Mouse (Mus musculus) urinary bladder, postnatal 36 days (tissue): ENCODE data around the gene Ttyh3.

ENCODE experiments used
- DNase-seq, 2 experiments: peaks; one replicate each; pipeline ENCODE4 v3.0.0; 2022; ENCODE audit warnings: low spot score in 2 of 2, mixed read lengths in 1 of 2

The Ttyh3 gene

GRCm38 (mm10) chr5:140648519-140649100 is at the start of gene Ttyh3:
Ttyh3 (minus strand) TSS chr5:140649031.
- peak in 1 of 2 experiments; percentile 30 for DNase-seq

GRCm38 (mm10) chr5:140695987-140696386 is 47.2 kb upstream of the Ttyh3 start:
- DNase-seq, result no peak

DNA sequence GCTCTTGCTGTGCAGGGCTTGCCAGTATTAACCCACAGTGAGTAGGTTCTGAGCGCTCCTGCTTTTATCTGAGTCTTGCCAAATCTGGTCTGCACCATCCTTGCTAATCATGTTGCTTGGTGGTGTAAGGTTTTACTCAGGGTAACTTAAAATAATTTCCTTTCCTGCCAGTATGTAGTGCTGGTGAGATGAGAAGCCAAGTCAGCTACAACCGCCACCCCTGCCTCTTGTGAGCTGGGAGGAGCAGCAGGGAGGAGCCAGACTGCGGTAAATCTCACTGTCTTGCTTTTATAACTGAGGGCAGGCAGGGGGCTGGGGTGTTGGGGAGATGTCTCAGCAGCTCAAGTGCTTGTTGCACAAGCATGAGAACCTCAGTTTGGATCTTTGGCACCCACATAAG is 39.6 kb upstream of the Ttyh3 start:
- no peak for DNase-seq

- DNase-seq, result no peak
Observed at GRCm38 (mm10) chr5:140684343-140685148, 35.7 kb upstream of the Ttyh3 start.

GRCm38 (mm10) chr5:140682113-140682512 is 33.3 kb upstream of the Ttyh3 start:
- DNase-seq, result no peak

- no peak for DNase-seq
Observed at GRCm38 (mm10) chr5:140680950-140681349, 32.1 kb upstream of the Ttyh3 start.

DNA sequence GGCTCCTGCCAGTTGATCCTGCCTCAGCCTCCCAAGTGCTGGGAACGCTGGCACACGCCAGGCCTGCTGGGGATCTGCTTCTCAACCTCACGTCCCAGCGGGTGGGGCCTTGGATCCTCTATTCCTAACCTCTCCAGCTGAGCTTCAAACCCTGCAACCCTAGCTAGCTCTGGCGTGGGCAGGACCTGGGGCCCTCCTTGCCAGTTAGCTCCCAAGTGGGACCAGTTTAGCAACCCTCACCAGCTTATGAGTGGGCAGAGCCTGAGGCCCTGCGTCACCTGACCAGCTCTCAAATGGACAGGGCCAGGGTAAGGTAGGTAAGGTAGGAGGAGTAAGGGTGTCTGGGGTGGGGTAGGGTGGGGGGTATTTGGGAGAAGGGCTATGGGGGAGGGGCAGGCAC is 31.2 kb upstream of the Ttyh3 start:
- no peak for DNase-seq

GRCm38 (mm10) chr5:140677137-140677536 is 28.3 kb upstream of the Ttyh3 start:
- no peak for DNase-seq

- DNase-seq, result no peak
Observed at GRCm38 (mm10) chr5:140675640-140676039, 26.8 kb upstream of the Ttyh3 start.

DNA sequence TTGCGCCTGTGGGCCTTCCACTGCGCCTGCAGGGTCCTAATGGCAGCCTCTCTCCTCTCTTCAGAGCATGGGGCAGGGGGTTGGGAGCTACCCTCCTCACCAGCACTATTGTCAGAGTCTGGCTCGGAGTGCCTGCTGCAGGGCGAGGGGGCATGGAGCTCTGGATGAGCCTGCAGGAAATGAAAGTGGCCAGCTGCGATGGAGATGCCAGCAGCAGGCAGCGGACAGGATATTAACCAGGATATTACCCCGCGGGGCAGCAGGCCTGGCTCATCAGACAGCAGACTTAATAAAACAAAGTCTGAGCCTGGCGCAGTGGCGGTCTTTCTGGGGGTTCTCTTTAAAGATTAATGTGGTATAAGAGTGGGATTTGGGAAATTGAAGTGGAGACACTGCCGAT is 26.2 kb upstream of the Ttyh3 start:
- no peak for DNase-seq

- no peak for DNase-seq
Observed at GRCm38 (mm10) chr5:140674036-140674435, 25.2 kb upstream of the Ttyh3 start.

DNA sequence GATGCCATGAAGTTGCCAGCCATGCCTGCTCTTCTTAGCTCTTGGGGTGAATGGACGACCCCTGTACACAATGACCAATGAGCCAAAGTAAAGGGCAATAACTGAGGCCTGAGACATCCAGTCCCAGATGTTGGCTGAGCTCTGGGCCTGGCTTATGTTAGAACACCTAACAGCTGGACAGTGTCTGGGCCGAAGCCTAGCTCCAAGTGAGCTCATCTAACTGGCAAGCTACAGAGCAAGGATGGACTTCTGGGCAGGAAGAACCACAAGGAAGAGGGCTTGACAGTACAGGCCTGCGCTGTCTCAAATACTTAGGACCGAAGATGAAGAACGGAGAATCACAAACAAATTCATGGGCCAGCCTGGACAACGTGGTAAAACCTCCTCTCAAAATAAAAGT is 23.8 kb upstream of the Ttyh3 start:
- DNase-seq, result peak in 1 of 2 experiments; percentile 40

DNA sequence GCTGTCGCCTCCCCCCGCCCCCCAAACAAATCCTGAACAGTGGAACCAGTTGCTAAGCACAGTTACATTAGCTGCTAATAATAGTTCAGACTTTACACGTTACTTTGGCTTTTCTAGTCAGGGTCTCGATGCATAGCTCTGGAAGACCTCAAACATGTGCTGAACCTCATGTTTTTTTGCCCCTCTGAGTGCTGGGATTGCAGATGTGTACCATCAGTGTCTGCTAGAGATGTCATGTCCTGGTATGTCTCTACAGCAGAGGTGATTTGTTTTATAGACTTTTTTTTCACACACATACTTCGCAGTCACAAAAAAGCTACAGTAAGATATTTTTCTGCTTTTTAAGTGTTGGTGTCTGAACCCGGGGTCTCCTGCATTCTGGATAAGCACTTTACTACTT is 23.3 kb upstream of the Ttyh3 start:
- no peak for DNase-seq

DNA sequence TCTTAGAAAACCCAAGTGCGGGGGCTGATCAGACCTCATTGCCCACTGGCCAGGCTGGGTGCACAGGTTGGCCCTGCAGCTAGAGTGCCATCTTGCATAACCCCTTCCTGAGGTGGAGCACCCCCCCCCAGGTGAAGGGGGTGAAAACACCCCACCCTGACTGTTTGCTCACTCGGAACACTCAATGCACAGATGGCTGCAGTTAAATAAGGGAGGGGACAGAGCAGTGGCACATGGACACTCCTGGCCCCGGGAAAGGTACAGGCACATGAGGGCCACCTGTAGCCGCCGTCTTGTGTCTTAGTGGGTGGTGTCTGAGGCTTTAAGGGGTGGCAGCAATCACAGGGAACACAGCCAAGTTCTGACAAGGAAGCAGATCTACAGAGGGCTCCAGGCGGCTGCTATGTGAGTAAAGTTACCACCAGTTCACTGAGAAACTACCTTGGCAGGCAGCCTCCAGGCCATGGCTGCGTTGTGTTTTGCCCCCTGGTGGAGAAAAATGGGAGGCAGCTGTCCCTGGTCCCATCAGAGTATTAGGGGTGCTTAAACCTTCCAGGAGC is 14.9 kb upstream of the Ttyh3 start:
- peak; percentile 74 to 75 for DNase-seq

DNA sequence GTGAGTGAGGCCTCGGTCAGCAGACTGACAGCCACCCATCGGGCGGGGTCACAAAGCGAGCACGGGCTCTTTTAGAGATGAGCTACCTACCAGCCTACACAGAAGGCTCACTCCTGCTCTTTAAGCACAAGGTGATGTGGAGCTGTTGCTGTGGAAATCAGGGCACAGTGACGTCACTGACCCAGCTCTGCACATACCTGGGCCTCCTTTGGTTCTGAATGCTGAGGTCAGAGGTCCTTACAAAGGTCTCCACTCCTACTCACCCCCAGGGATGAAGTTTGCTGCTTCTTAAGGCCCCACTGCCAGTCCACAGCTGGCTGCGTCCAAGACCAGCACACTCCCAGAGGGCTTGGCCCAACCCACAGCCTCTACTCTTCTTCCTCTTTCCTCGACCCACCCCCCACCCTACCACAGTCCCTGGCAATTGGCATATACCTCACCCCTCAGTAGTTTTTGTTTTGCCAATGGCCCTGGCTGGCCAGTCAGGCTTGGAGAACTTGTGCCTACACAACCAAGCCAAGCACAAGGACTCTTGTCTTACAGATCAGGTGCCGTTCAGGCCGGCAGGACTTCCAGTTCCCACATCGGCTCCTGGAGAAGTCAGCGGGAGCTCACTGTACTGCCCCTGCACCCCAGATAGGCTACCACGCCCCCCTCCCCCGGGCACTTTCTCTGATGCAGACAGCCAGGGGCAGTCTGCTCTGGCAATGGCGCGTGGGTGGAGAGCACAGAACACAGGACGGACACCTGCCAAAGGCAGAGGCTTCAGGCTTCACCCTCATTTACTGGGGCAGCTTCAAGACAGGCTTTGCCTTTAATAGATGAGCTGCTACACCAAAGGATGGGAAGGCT is 14.1 kb upstream of the Ttyh3 start:
- no peak for DNase-seq

- no peak for DNase-seq
Observed at GRCm38 (mm10) chr5:140661875-140662643, 13.2 kb upstream of the Ttyh3 start.

GRCm38 (mm10) chr5:140661427-140661826 is 12.6 kb upstream of the Ttyh3 start:
- DNase-seq, result peak in 1 of 2 experiments; percentile 47

- DNase-seq, result no peak
Observed at GRCm38 (mm10) chr5:140660398-140660797, 11.6 kb upstream of the Ttyh3 start.

GRCm38 (mm10) chr5:140659607-140660272 is 10.9 kb upstream of the Ttyh3 start:
- DNase-seq, result no peak

DNA sequence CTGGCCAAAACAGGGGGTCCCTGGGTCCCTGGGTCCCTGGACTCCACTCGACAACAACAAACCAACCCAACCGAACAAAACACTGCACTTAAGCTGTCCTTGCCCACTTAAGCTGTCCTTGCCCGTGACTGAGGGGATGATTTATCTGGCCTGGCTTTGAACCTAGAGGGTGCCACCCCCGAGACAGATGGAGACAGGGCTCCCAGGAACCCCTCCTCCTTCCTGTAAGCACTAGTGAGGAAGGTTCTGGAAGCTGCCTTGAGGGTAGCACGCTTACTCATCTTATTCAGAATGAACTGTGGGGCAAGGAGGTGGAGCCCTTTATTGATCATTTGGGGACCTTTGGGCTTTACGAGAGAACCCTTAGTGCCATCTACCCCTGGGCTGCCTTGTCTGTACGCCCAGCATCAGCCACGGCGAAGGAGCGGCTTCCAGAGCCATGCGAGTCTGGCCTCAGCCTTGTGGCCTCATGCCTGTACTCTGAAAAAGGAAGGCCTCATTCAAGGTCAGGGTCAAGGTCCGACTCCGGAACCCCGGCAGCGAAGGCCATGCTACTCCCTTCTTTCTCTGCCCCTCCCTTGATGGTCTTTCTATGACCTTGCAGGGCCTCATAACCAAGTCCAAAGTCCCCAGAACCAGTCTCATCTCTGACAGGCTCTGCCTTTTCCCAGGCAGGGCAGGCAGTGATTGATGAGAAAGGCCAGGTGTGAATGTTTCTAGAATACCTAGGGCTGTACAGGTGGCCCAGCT is 5.4 kb upstream of the Ttyh3 start:
- DNase-seq, result no peak
